Mouse (Mus musculus) ES-E14 (cell line): Measurements from ENCODE around the gene Tmcc1. TPM values are rescaled to one million over a fixed set of nuclear protein-coding genes. Genes with fewer than 3 reads are reported as not detected.
A peak's percentile ranks its signal among the peaks of the same experiment; 100 is the strongest.

Experiments used
- DNase-seq: peaks from one replicate; pipeline ENCODE4 v3.0.0-alpha.2; 2013; ENCODE audit warnings: low read depth, low spot score
- H3K27ac ChIP-seq: 2 replicates; pipeline ENCODE4 v1.5.1; 2012; ENCODE audit warnings: low read depth, mild to moderate bottlenecking, low read length, moderate library complexity, mixed read lengths; ENCODE audit not compliant: poor library complexity, insufficient read depth, severe bottlenecking
- H3K36me3 ChIP-seq: 2 replicates; pipeline ENCODE4 v1.6.1; 2012; ENCODE audit warnings: mild to moderate bottlenecking, low read length, moderate library complexity, mixed read lengths; ENCODE audit not compliant: control insufficient read depth, poor library complexity, insufficient read depth, severe bottlenecking
- H3K4me1 ChIP-seq, 2 experiments: fragments of 150-350 bp in 1 of 2; sonication (generic) in 1 of 2; 2 replicates each; pipeline ENCODE4 v1.6.1; 2012; ENCODE audit warnings: low read length in 2 of 2, mild to moderate bottlenecking in 1 of 2, mixed read lengths in 1 of 2; ENCODE audit not compliant: control insufficient read depth in 2 of 2, insufficient read depth in 2 of 2, poor library complexity in 1 of 2
- H3K4me3 ChIP-seq, 2 experiments: fragments of 150-350 bp in 1 of 2; sonication (generic) in 1 of 2; 2 replicates each; pipeline ENCODE4 v1.5.1; 2012; ENCODE audit warnings: low read length in 2 of 2, low read depth in 1 of 2, mild to moderate bottlenecking in 1 of 2, mixed read lengths in 1 of 2; ENCODE audit not compliant: insufficient read depth in 1 of 2, poor library complexity in 1 of 2, severe bottlenecking in 1 of 2
- H3K9ac ChIP-seq: 2 replicates; pipeline ENCODE4 v1.6.1; 2012; ENCODE audit warnings: low read depth, mild to moderate bottlenecking, low read length, mixed read lengths; ENCODE audit not compliant: poor library complexity, insufficient read depth, severe bottlenecking
- H3K9me3 ChIP-seq: fragments of 150-350 bp; sonication (generic); 2 replicates; pipeline ENCODE4 v1.6.1; 2012; ENCODE audit warnings: low read depth, mild to moderate bottlenecking, low read length; ENCODE audit not compliant: control insufficient read depth, insufficient read depth
- CHD2 ChIP-seq: IDR thresholded peaks from 2 replicates; pipeline ENCODE4 v1.6.1; 2014; ENCODE audit warnings: mild to moderate bottlenecking, low read depth, low read length, inconsistent platforms
- HCFC1 ChIP-seq: IDR thresholded peaks from 2 replicates; pipeline ENCODE4 v1.6.1; 2012; ENCODE audit warnings: low read length, inconsistent platforms, borderline replicate concordance; ENCODE audit not compliant: insufficient read depth
- MAFK ChIP-seq: IDR thresholded peaks from 2 replicates; pipeline ENCODE4 v1.6.1; 2014; ENCODE audit warnings: mild to moderate bottlenecking, low read depth, low read length, inconsistent platforms; ENCODE audit not compliant: insufficient read depth
- ZC3H11A ChIP-seq: IDR thresholded peaks from 2 replicates; pipeline ENCODE4 v1.6.1; 2012; ENCODE audit warnings: low read depth, mild to moderate bottlenecking, inconsistent platforms, low read length, borderline replicate concordance
- ZNF384 ChIP-seq: IDR thresholded peaks from 2 replicates; pipeline ENCODE4 v1.6.1; 2012; ENCODE audit warnings: low read depth, low read length, inconsistent platforms
- in situ Hi-C, 2 experiments: fragments of 600-800 bp; cut with MboI; formaldehyde crosslinking; loops; one replicate each; pipeline ENCODE4 v1.15.1; 2025; ENCODE audit warnings: low sequenced_read_pairs in 2 of 2, inconsistent platforms in 1 of 2; ENCODE audit not compliant: unreplicated experiment in 2 of 2
- total RNA-seq: library from RNA; depleted of rRNA; stranded (reverse); fragments of 300-350 nt; gene quantifications from 2 replicates; pipeline ENCODE4 v1.2.3, GENCODE M21; 2012

Gene Tmcc1
- total RNA-seq, 1 experiment: 29.3 TPM

- in situ Hi-C loops: no loop called here
- Histone ChIP-seq H3K4me1 (no peaks in the 10 kb centered on the region), H3K27ac (no peak overlapping the region)
Measured at GRCm38 (mm10) chr6:116086036-116086435, 107.2 kb downstream of the Tmcc1 start.

GRCm38 (mm10) chr6:116082239-116082638 lies 111.0 kb downstream of the Tmcc1 start:
- TF ChIP-seq HCFC1 (no peak), CHD2 (no peak), ZC3H11A (no peak), MAFK (no peak), ZNF384 (no peak)
- H3K4me1 ChIP-seq: no peaks in the 10 kb centered on the region
- H3K4me3 ChIP-seq: no peak overlapping the region
- H3K9ac ChIP-seq: no peak overlapping the region
- DNase-seq: no peak
- no peak overlapping the region for H3K27ac ChIP-seq
- H3K36me3 ChIP-seq: no peaks in the 10 kb centered on the region
- in situ Hi-C loops: no loop called here
- no peaks in the 10 kb centered on the region for H3K9me3 ChIP-seq

More at GRCm38 (mm10) chr6:116086036-116086435, 107.2 kb downstream of the Tmcc1 start:
- no peak for DNase-seq
- no peak overlapping the region for H3K9ac ChIP-seq
- H3K9me3 ChIP-seq: no peaks in the 10 kb centered on the region
- no peak overlapping the region for H3K4me3 ChIP-seq
- H3K36me3 ChIP-seq: no peaks in the 10 kb centered on the region
- TF ChIP-seq ZC3H11A: no peak
- no peak for TF ChIP-seq ZNF384
- no peak for TF ChIP-seq CHD2
- no peak for TF ChIP-seq MAFK
- TF ChIP-seq HCFC1: no peak

GRCm38 (mm10) chr6:116081375-116081774 lies 111.9 kb downstream of the Tmcc1 start:
- no peaks in the 10 kb centered on the region for H3K36me3 ChIP-seq
- no peak overlapping the region for H3K27ac ChIP-seq
- in situ Hi-C loops: no loop called here
- no peak overlapping the region for H3K4me3 ChIP-seq
- no peaks in the 10 kb centered on the region for H3K4me1 ChIP-seq
- TF ChIP-seq MAFK (no peak), ZC3H11A (no peak), ZNF384 (no peak), HCFC1 (no peak), CHD2 (no peak)
- H3K9me3 ChIP-seq: no peaks in the 10 kb centered on the region
- DNase-seq: peak; percentile 25
- no peak overlapping the region for H3K9ac ChIP-seq

- no peaks in the 10 kb centered on the region for H3K4me1 ChIP-seq
- no peak overlapping the region for H3K9ac ChIP-seq
- H3K27ac ChIP-seq: no peak overlapping the region
- TF ChIP-seq ZNF384: no peak
- no peak for TF ChIP-seq HCFC1
- no peak for TF ChIP-seq CHD2
- no peak for TF ChIP-seq MAFK
- no peak for TF ChIP-seq ZC3H11A
- no peaks in the 10 kb centered on the region for H3K9me3 ChIP-seq
- in situ Hi-C loops: no loop called here
- DNase-seq: no peak
- H3K36me3 ChIP-seq: no peaks in the 10 kb centered on the region
- no peak overlapping the region for H3K4me3 ChIP-seq
Measured at GRCm38 (mm10) chr6:116080756-116081155, 112.5 kb downstream of the Tmcc1 start.

- no peak for DNase-seq
Measured at GRCm38 (mm10) chr6:116077608-116078007, 115.7 kb downstream of the Tmcc1 start.

More at GRCm38 (mm10) chr6:116077608-116078007, 115.7 kb downstream of the Tmcc1 start:
- no peak overlapping the region for H3K9ac ChIP-seq
- no peaks in the 10 kb centered on the region for H3K9me3 ChIP-seq
- H3K4me1 ChIP-seq: no peaks in the 10 kb centered on the region
- no peak for TF ChIP-seq ZC3H11A
- in situ Hi-C loops: no loop called here
- H3K27ac ChIP-seq: no peak overlapping the region
- no peaks in the 10 kb centered on the region for H3K36me3 ChIP-seq
- no peak overlapping the region for H3K4me3 ChIP-seq
